Mouse (Mus musculus): ENCODE results near the gene Noxred1.

DNA sequence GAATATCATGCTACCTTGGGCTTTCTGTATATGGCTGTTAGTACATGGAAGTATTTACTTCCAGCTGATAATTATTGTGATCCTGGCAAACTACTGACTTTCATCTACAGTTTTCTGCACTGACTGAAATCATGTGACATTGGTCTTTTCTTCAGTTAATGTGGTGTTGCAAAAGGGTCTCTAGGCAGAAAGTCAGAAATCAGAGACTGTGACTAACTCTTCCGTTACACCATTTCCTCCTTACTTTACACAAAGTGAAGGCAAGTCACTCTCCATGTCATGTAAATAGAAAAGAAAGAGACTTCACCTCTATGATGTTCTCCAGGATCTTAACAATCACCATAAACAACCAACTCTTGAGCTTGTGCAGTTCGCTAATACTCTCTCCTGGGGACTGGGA lies 8.9 kb downstream of the Noxred1 start:
- no peak for TF ChIP-seq CTCF (IDR thresholded peaks at IDR 0.05; ENCODE audit: control insufficient read depth, insufficient read depth, low read length)
- no peak for TF ChIP-seq POLR2A (IDR thresholded peaks at IDR 0.05; ENCODE audit: borderline replicate concordance, control insufficient read depth, low read depth, low read length)

All from bone marrow, adult 2 months (tissue).